Mouse (Mus musculus): ENCODE measurements around the gene Mrps21. TPM values are rescaled to one million over a fixed set of nuclear protein-coding genes. Genes with fewer than 3 reads are reported as not detected.

Gene Mrps21
- polyA plus RNA-seq, 1 experiment from 2014 or later, result 293 TPM

Other genes with a start within 250 kb of the Mrps21 start
- 95.1 and 102 TPM in 2 replicates for gene Ensa, start 246.5 kb downstream of the Mrps21 start, polyA plus RNA-seq (2014; fragmentation: Nextera tagmentation; extraction: Ambion mirVana)
- gene Mcl1, start 212.7 kb downstream of the Mrps21 start, polyA plus RNA-seq (2014; fragmentation: Nextera tagmentation; extraction: Ambion mirVana), result 60.3 and 72.3 TPM in 2 replicates
- 0.35 and 1.3 TPM in 2 replicates for gene Adamtsl4, start 183.6 kb downstream of the Mrps21 start, polyA plus RNA-seq (2014; fragmentation: Nextera tagmentation; extraction: Ambion mirVana)
- gene Ecm1, start 131.9 kb downstream of the Mrps21 start, polyA plus RNA-seq (2014; fragmentation: Nextera tagmentation; extraction: Ambion mirVana), result 11.1 and 12.5 TPM in 2 replicates
- gene Tars2, start 111.3 kb downstream of the Mrps21 start, polyA plus RNA-seq (2014; fragmentation: Nextera tagmentation; extraction: Ambion mirVana), result 43.2 and 49.0 TPM in 2 replicates
- 20.8 and 21.2 TPM in 2 replicates for gene Rprd2, start 52.7 kb downstream of the Mrps21 start, polyA plus RNA-seq (2014; fragmentation: Nextera tagmentation; extraction: Ambion mirVana)
- gene Prpf3, start 15.6 kb downstream of the Mrps21 start, polyA plus RNA-seq (2014; fragmentation: Nextera tagmentation; extraction: Ambion mirVana), result 33.5 and 35.7 TPM in 2 replicates
- 2.4 and 2.7 TPM in 2 replicates for gene Ciart, start 10.7 kb upstream of the Mrps21 start, polyA plus RNA-seq (2014; fragmentation: Nextera tagmentation; extraction: Ambion mirVana)
- 16.1 and 26.2 TPM in 2 replicates for gene BC028528, start 20.5 kb upstream of the Mrps21 start, polyA plus RNA-seq (2014; fragmentation: Nextera tagmentation; extraction: Ambion mirVana)
- 34.9 and 38.6 TPM in 2 replicates for gene Aph1a, start 22.4 kb upstream of the Mrps21 start, polyA plus RNA-seq (2014; fragmentation: Nextera tagmentation; extraction: Ambion mirVana)
- gene Car14, start 33.2 kb upstream of the Mrps21 start, polyA plus RNA-seq (2014; fragmentation: Nextera tagmentation; extraction: Ambion mirVana), result 12.1 and 13.0 TPM in 2 replicates
- gene Anp32e, start 57.7 kb upstream of the Mrps21 start, polyA plus RNA-seq (2014; fragmentation: Nextera tagmentation; extraction: Ambion mirVana), result 37.1 and 37.5 TPM in 2 replicates
- 47.1 and 49.0 TPM in 2 replicates for gene Plekho1, start 124.5 kb upstream of the Mrps21 start, polyA plus RNA-seq (2014; fragmentation: Nextera tagmentation; extraction: Ambion mirVana)
- gene Vps45, start 186.9 kb upstream of the Mrps21 start, polyA plus RNA-seq (2014; fragmentation: Nextera tagmentation; extraction: Ambion mirVana), result 44.8 and 46.8 TPM in 2 replicates
- gene Otud7b, start 233.0 kb upstream of the Mrps21 start, polyA plus RNA-seq (2014; fragmentation: Nextera tagmentation; extraction: Ambion mirVana), result 7.1 and 7.9 TPM in 2 replicates

Data from hindbrain, embryonic 14.5 days (tissue).